Mouse (Mus musculus) midbrain, embryonic 14.5 days (tissue): ENCODE data around the gene Fbxl14. TPM values are rescaled to one million over a fixed set of nuclear protein-coding genes. Genes with fewer than 3 reads are reported as not detected.
"Not testable (repeated sequence)": the region's sequence is repeated elsewhere in the genome, so short reads cannot be mapped to it uniquely, and the experiment has no call there.

Experiments
- ATAC-seq: fragments of 200-750 bp; cut with Nextera tagmentation; 2 replicates; pipeline ENCODE4 v1.8.0; 2017; ENCODE audit warnings: moderate number of reproducible peaks, moderate library complexity; ENCODE audit not compliant: low FRiP score, low TSS enrichment
- DNase-seq: peaks from one replicate; pipeline ENCODE4 v3.0.0-alpha.2; 2015
- H3K27ac ChIP-seq: fragments of 300-500 bp; sonication (generic); replicated peaks from 2 replicates; pipeline ENCODE4 v1.5.1; 2014; ENCODE audit warnings: mild to moderate bottlenecking, low read depth, low read length, moderate library complexity
- H3K27me3 ChIP-seq: fragments of 300-500 bp; sonication (generic); 2 replicates; pipeline ENCODE4 v1.6.1; 2014; ENCODE audit warnings: low read length, control low read depth, mixed read lengths; ENCODE audit not compliant: control insufficient read depth, insufficient read depth
- H3K36me3 ChIP-seq: fragments of 300-500 bp; sonication (generic); 2 replicates; pipeline ENCODE4 v1.6.1; 2014; ENCODE audit warnings: low read length, control low read depth; ENCODE audit not compliant: control insufficient read depth, insufficient read depth
- H3K4me1 ChIP-seq: fragments of 300-500 bp; sonication (generic); 2 replicates; pipeline ENCODE4 v1.6.1; 2014; ENCODE audit warnings: mild to moderate bottlenecking, antibody characterized with exemption, low read length, control low read depth; ENCODE audit not compliant: control insufficient read depth, insufficient read depth
- H3K4me2 ChIP-seq: fragments of 300-500 bp; sonication (generic); 2 replicates; pipeline ENCODE4 v1.6.1; 2014; ENCODE audit warnings: mild to moderate bottlenecking, low read length, moderate library complexity
- H3K4me3 ChIP-seq: fragments of 300-500 bp; sonication (generic); replicated peaks from 2 replicates; pipeline ENCODE4 v1.5.1; 2014; ENCODE audit warnings: low read depth, low read length
- H3K9ac ChIP-seq: fragments of 300-500 bp; sonication (generic); replicated peaks from 2 replicates; pipeline ENCODE4 v1.6.1; 2014; ENCODE audit warnings: mild to moderate bottlenecking, low read length, moderate library complexity
- H3K9me3 ChIP-seq: fragments of 300-500 bp; sonication (generic); 2 replicates; pipeline ENCODE4 v1.6.1; 2016; ENCODE audit warnings: low read length, control low read depth, mixed read lengths; ENCODE audit not compliant: control insufficient read depth
- WGBS: fragments of 180-500 bp; shearing (Covaris S2); extraction: QIAGEN DNeasy Blood & Tissue Kit; methylation state at CpG from one replicate; pipeline ENCODE4 v1.1.7; 2014; 5-methylcytosine and 5-hydroxymethylcytosine counted together
- polyA plus RNA-seq: library from polyadenylated mRNA; unstranded; fragments of >200 nt; fragmentation: Nextera tagmentation; extraction: Ambion mirVana; gene quantifications from 2 replicates; pipeline ENCODE4 v1.2.1, GENCODE M21; 2014

Fbxl14 gene
- polyA plus RNA-seq, 1 experiment from 2014 or later, result 5.6 TPM

DNA sequence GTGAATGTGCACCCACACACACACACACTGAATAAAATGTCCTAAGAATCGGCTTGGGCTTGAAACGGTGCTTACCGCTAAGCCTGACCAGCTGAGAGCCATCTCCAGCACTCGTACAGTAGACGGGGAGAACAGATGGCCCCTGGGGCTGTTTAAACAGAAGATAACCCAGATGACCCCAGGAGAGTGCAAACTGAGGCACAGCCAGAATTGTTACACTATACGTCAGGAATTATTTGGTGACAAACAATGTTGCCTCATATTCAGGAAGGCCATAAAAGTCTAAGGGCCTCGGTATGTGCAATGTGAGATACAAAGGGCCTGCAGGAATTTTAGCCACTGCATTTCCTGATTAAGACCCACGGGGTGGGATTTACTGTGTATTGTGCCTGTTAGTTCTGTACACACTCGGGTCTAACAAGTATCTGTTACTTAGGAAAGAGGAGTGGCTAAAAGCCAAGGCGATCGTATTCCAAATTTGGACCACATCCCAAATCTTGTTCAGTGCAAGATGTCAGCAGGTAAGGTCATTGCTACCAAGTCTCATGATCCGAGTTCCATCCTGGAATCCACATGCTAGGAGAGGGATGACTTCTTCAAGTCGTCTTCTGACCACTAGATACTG is 1.7 kb upstream of the Fbxl14 start:
- Histone ChIP-seq H3K36me3 (peaks cover 8% of the 10 kb centered on the region; the same call in 1 of the 2 replicates), H3K27me3 (no peaks in the 10 kb centered on the region), H3K4me2 (no peak overlapping the region), H3K9ac (no peak overlapping the region), H3K27ac (no peak overlapping the region), H3K4me1 (peaks cover 14% of the 10 kb centered on the region), H3K9me3 (no peaks in the 10 kb centered on the region), H3K4me3 (0 out of 2 replicates have a peak overlapping the region, but pooled peaks have one; percentile 7)
- 62% methylated on average over 13 of the region's 13 CpGs for WGBS
- ATAC-seq (no peak), DNase-seq (no peak)

DNA sequence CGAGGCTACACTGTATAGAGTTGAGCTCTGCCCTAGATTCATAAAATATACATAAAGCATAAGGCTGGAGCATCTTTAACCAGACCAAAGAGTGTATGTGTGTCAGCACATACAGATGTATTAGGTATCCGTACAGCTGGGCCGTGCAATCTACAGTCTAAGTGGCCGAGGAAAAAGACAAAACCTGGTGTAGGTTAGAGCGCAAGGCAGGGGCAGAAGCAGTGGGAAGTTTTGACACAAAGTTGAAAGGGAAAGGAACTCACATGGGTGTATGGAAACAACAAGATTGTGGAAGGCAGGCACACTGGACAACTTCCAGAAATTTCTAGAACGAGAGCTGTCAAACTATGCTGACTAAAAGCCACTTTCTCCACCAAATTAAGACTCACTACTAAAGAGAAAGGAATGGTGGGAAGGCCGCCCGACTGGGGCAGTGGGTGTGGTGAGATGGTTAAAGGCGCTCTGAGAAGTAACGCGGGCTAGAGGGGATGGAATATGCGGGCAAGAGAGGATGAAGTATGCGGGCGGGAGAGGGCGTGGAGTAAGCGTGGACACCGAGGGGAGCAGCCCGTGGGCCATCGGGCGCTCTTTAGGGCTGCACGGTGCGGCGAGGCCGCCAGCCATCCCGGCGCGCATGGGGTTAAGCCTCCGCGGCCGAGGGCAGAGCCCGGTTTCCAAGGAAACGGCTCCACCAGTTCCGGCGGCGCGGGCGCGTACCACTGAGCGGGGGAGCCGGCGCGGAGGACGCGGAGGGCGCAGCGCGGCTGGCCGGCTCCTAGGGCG is 717 bp upstream of the Fbxl14 start:
- Histone ChIP-seq H3K27ac (peak overlapping the region; percentile 100), H3K27me3 (no peaks in the 10 kb centered on the region), H3K9ac (peak overlapping the region; percentile 89), H3K4me3 (peak overlapping the region; percentile 91), H3K9me3 (no peaks in the 10 kb centered on the region), H3K4me2 (peak overlapping the region; percentile 100), H3K36me3 (peaks cover 15% of the 10 kb centered on the region), H3K4me1 (peaks cover 23% of the 10 kb centered on the region)
- DNase-seq (peak; percentile 97), ATAC-seq (peak; percentile 94)
- 2% methylated on average over 48 of the region's 49 CpGs for WGBS

DNA sequence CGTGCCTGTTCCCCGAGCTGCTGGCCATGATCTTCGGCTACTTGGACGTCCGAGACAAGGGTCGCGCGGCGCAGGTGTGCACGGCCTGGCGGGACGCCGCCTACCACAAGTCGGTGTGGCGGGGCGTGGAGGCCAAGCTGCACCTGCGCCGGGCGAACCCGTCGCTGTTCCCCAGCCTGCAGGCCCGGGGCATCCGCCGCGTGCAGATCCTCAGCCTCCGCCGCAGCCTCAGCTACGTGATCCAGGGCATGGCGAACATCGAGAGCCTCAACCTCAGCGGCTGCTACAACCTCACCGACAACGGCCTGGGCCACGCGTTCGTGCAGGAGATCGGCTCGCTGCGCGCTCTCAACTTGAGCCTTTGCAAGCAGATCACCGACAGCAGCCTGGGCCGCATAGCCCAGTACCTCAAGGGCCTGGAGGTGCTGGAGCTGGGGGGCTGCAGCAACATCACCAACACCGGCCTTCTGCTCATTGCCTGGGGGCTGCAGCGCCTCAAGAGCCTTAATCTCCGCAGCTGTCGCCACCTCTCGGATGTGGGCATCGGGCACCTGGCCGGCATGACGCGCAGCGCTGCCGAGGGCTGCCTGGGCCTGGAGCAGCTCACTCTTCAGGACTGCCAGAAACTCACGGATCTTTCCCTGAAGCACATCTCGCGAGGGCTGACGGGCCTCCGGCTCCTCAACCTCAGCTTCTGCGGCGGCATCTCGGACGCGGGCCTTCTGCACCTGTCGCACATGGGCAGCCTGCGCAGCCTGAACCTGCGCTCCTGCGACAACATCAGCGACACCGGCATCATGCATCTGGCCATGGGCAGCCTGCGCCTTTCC is 623 bp downstream of the Fbxl14 start:
- peak; percentile 74 for DNase-seq
- ATAC-seq, result peak; percentile 44
- Histone ChIP-seq H3K27ac (peak overlapping the region; percentile 100), H3K36me3 (peaks cover 25% of the 10 kb centered on the region), H3K27me3 (no peaks in the 10 kb centered on the region), H3K4me3 (peak overlapping the region; percentile 91), H3K4me2 (peak overlapping the region; percentile 100), H3K4me1 (peaks cover 25% of the 10 kb centered on the region), H3K9ac (peak overlapping the region; percentile 89), H3K9me3 (no peaks in the 10 kb centered on the region)
- under 1% methylated on average over 69 of the region's 70 CpGs for WGBS

DNA sequence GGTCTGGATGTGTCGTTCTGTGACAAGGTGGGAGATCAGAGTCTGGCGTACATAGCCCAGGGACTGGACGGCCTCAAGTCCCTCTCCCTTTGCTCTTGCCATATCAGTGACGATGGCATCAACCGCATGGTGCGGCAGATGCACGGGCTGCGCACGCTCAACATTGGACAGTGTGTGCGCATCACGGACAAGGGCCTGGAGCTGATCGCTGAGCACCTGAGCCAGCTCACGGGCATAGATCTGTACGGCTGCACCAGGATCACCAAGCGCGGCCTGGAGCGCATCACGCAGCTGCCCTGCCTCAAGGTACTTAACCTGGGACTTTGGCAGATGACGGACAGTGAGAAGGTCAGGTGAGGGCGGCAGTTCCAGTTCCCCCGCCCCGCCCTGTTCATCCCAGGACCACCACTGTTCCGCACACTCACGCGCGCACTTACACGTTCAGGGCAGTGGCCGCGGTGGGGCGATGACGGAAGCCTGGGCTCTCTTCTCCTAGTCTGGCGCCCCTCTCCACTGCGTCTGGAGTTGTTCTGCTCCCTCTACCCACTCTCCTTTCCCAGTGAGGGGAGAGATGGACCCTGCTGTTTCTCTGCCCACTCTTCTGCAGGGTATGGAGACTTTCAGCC is 1.4 kb downstream of the Fbxl14 start:
- Histone ChIP-seq H3K4me3 (peak overlapping the region; percentile 91), H3K27me3 (no peaks in the 10 kb centered on the region), H3K36me3 (peaks cover 25% of the 10 kb centered on the region), H3K9ac (peak overlapping the region; percentile 89), H3K4me1 (peaks cover 25% of the 10 kb centered on the region), H3K4me2 (peak overlapping the region; percentile 100), H3K9me3 (no peaks in the 10 kb centered on the region), H3K27ac (peak overlapping the region; percentile 100)
- DNase-seq, result peak; percentile 64
- peak; percentile 12; the same call in 1 of the 2 replicates for ATAC-seq
- WGBS, result under 1% methylated on average over 33 of the region's 33 CpGs

DNA sequence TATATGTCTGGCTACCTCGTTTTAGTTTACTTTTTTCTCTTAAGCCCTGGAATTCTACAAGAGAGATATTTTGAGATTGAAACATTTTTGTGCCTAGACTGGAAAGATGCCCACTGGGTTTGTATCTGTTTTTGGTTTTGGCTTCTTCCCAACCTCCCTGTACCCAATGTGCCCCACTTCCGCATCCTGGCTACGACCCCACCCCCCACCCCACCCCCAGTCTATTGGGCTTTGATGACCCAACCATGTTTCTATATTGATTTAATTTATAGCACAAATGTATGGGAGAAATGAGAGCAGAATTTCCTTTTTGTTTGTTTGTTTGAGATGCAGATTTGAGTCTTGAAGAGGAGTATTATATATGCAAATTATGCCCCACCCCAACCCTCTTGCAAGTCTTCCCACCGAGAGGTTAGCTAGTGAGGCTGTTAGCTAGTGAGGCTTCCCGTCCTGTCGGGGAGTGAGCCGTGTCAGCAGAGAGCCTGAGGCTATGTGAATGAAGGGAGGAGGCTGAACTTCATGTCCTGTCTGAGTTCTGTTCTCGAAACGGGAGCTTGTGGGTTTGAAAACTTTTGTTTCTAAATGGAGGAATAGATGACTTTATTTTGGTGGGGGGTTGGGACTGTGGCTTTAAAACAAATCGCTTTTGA is 2.4 kb downstream of the Fbxl14 start:
- not testable (repeated sequence) for H3K27ac ChIP-seq, H3K9me3 ChIP-seq, H3K27me3 ChIP-seq, ATAC-seq
- Histone ChIP-seq H3K36me3 (peaks cover 25% of the 10 kb centered on the region), H3K4me1 (peaks cover 25% of the 10 kb centered on the region), H3K9ac (peak overlapping the region; percentile 43; the same call in 1 of the 2 replicates), H3K4me2 (peak overlapping the region; percentile 100), H3K4me3 (peak overlapping the region; percentile 91)
- 5% methylated on average over 10 of the region's 10 CpGs for WGBS
- peak; percentile 58 for DNase-seq

DNA sequence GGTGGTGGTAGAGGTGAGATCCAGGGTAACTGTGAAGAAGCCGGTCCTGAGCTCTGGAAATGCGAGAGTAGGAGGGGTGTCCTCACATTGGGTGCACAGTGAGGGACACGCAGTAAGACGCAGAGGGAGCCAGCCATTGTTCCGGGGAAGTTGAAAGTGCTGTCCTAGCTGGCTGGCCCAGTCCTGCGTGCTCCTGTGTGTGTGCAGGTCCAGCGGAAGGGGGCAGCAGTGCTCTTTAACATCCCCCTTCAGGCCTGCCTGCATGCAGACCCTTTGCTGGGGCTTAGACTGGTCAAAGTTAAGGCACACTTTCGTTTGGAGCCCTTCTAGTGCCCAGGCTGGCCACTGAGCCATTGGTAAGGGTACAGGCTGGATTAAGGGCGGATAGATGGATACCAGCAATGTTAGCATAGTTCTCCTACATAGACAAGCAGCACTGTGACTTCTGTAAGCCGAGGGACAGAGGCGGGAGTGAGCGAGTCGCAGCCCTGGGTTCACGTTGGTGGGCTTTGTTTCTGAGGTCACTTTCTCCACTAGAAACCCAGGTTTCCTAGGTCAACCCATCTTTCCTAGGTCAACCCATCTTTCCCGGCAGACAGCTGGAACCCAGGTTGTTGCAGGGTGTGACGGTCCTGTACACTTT is 3.6 kb downstream of the Fbxl14 start:
- ATAC-seq (no peak), DNase-seq (peak; percentile 75)
- no peaks in the 10 kb centered on the region for H3K27me3 ChIP-seq
- 28% methylated on average over 16 of the region's 16 CpGs for WGBS
- H3K4me3 ChIP-seq, result peak overlapping the region; percentile 91
- peak overlapping the region; percentile 36; the same call in 1 of the 2 replicates for H3K9ac ChIP-seq
- H3K27ac ChIP-seq, result 0 out of 2 replicates have a peak overlapping the region, but pooled peaks have one; percentile 20
- peaks cover 23% of the 10 kb centered on the region for H3K4me1 ChIP-seq
- no peaks in the 10 kb centered on the region for H3K9me3 ChIP-seq
- peak overlapping the region; percentile 100 for H3K4me2 ChIP-seq
- H3K36me3 ChIP-seq, result peaks cover 25% of the 10 kb centered on the region

DNA sequence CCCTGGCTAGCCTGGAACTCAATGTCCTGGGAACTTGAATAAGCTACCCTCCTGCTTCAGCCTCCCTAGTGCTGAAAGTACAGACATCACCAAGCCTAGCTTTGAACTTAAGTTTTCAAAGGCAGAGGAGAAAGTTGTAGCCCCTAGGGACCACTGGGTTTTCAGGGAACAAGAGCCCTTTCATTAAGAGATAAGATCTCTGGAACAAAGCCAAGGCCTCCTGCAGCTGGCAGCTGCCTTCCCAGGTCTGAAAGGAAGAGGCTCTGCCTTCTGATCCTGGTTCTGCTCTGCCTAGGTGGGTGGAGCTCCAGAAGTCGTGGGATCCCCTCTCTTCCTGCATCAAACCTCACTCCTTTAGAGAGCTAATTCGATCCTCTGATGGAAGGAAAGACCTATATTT is 6.0 kb downstream of the Fbxl14 start:
- Histone ChIP-seq H3K27me3 (no peaks in the 10 kb centered on the region), H3K4me3 (no peak overlapping the region), H3K27ac (no peak overlapping the region), H3K36me3 (peaks cover 23% of the 10 kb centered on the region), H3K9ac (no peak overlapping the region), H3K4me1 (peaks cover 18% of the 10 kb centered on the region), H3K4me2 (no peak overlapping the region), H3K9me3 (no peaks in the 10 kb centered on the region)
- WGBS, result 9% methylated on average over 2 of the region's 2 CpGs
- ATAC-seq, result no peak
- DNase-seq, result peak; percentile 64
